Mouse (Mus musculus) left cerebral cortex, adult 9 months (tissue): Measurements from ENCODE around the gene Tcf20.

Source experiments
- DNase-seq, 2 experiments: peaks; one replicate each; pipeline ENCODE4 v3.0.0; 2022; ENCODE audit warnings: low spot score in 2 of 2

Tcf20 gene

DNA sequence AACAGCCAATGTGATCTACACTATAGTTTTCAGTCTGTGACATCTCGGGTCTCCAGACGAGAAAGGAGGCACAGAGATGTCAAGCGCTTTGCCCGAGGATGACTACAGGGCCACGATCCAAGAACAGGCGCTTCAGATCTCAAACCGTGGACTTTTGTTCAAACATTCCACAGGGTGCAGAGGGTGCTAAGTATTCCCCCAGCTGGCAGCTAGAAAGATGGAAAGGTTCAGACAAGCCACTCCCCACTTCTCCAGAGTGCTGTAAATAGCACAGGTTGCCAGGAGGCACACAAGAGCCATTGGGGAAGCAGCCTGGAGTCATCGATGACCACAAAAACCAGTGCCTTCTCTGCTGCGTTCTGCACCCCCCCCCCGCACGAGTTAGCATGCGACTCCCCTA is 28.5 kb downstream of the Tcf20 start:
- no peak for DNase-seq

DNA sequence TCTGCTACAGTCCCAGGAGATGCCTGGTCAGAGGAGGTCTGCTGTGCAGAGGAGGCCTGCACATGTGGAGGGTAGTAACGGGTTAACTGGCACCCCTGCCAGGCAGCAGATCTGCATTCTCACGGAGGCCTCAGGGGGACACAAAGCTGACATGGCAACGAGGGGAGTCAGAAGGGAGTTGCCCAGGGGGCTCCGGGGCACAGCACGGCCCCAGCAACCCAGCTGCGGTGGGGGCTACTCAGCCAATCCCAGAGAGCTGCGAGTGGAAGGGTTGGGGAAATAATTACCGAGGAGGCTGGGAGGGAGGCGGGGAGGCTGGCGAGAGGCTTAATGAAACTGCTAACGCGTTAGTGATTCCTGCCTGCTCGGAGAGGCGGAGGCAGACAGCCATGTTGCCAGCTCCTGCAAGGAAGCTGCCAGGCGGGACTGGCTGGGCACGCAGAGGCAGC is 29.4 kb downstream of the Tcf20 start:
- DNase-seq = peak in 1 of 2 experiments; percentile 65

DNA sequence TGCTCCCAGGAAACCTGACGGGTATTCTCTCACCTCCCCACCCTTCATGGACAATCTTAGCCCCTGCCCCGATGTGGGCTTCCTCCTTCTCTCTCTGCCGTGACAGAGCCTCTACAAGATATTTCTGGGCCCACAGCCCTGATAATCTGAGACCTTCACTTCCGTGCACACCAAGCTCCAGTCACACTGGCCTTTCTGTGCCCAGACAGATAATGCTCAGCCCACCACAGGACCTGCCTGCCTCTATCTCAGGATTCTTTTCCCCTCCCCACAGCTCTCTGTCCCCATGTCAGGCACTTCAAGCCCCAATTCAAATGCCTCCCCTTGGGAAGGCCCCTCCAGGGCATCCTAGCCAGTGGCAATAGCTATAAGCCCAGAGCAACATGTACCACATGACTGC is 31.0 kb downstream of the Tcf20 start:
- no peak for DNase-seq

DNA sequence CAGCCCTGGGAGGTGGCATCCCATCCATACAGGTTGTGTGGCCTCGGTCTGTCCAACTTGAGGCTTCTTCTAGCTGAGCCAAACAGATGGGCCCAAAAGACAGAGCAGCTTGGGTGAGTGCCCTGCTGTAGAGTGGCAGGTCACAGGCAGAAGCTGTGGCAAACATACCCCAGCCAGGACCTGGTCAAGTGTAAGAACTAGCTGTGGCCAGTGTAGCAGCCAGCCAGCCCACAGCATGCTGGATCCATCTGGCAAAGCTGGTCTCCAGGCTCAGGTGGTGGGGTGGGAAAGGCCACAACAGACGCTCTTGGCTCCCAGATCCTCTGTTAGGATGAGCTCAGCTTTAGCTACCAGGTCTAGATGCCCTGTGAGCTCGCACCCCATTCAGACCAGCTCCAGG is 31.4 kb downstream of the Tcf20 start:
- no peak for DNase-seq

DNA sequence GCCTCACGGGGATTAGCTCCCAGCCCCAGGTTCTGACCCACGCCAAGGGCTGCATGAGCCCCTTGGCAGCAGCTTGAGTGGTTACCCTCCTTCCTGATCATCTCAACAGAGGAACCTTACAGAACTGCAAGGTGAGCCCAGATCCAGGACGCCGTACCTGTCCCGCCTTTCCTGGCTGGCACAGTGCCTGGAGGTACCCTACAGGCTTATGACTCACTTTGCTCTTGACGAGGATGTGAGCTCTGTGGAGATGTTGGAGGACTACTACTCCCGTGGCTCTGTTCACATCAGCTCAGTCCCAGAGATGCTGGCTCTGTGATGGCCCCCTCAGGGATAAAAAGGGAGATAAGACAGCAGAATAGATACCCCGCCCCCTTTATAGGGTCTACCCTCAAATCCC is 32.4 kb downstream of the Tcf20 start:
- DNase-seq = no peak

DNA sequence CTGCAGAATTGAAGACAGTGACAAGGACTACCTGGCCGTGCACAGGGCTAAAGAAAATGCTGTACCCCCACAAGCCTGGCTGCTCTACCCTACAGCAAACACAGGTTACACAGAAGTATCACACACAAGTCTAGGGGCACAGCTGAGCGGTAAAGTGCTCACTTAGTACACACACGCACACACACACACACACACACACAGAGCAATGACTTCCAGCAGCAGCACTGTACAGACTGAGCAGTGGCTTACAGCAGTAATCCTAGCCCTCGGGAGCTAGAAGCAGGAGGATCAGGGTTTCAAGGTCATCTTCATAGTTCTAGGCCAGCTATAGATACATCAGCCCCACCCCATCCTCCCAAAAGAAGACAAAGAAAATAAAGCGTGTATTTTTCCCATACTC is 33.6 kb downstream of the Tcf20 start:
- DNase-seq = no peak

DNA sequence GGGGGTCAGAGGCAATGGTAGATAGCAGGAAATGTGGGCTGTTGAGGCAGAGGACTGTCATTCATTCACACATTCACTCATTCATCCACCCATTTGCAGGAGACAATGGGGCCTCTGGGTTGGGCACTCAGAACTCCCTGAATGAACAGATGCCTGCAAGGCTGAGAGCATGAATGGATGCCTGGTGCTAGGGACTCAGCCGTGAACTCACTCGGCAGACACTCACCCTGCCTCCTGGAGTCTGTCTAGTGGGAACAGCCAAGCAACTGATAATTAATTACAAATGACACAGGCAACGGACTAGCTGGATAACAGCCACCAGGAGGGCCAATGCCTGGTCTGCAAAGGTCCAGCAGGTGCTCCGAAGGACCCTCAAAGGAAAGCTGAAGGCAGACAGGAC is 34.6 kb downstream of the Tcf20 start:
- DNase-seq = no peak

DNA sequence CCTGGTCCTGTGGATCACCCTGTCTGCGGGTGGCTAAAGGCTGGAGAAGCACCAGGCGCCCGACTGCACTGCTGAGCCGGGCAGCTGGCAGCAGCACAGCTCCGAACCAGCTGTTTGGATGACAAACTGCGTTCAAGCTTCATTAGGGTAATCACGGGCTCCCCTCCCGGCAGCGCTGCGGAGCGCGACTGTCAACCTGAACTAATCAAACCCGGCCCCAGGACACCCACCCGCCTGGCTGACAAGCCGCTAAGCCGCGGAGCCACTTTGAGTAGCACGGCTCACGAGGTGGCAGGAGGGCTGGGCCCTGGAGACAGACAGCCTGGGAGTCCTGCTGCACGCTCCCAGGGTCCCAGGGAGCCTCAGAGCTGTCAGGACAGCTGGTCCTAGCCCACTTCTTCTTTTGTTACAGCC is 35.4 kb downstream of the Tcf20 start:
- DNase-seq = no peak

DNA sequence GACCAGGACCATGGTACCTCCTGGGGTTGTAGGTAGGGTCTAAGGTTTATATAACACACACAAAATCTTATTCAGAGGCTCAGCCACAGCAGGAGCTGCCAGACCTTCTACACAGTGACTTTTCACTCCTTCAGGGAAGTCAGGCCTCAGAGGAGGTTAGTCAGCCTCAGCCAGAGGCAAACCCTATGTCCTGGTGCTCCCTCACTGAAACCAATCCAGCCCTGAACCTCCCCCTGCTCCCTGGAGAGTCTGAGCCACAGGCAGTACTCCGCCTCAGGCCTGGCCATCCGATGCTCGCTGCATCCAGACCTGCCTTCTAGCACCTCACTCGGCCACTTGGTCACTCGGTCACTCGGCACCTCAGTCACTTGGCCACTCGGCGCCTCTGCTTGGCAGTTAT is 37.4 kb downstream of the Tcf20 start:
- DNase-seq = no peak

DNA sequence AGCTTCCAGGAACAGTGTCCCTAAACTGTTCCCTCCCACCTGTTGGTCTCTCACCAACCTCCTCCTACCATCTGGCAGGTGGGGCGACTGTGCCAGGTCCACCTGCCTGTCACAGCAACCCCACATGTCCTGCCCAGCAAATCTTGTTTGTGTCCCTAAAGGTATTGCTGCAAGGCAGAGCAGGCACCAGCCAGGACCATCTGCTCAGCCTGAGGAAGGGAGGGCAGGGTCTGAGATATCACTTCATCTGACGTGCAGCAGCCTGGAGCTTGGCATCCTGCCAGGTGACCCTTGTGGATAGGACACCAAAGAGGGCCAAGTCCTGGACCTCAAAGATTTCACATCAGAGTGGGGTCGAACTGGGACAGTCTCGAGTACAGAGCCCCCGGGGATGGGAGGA is 40.2 kb downstream of the Tcf20 start:
- DNase-seq = no peak

DNA sequence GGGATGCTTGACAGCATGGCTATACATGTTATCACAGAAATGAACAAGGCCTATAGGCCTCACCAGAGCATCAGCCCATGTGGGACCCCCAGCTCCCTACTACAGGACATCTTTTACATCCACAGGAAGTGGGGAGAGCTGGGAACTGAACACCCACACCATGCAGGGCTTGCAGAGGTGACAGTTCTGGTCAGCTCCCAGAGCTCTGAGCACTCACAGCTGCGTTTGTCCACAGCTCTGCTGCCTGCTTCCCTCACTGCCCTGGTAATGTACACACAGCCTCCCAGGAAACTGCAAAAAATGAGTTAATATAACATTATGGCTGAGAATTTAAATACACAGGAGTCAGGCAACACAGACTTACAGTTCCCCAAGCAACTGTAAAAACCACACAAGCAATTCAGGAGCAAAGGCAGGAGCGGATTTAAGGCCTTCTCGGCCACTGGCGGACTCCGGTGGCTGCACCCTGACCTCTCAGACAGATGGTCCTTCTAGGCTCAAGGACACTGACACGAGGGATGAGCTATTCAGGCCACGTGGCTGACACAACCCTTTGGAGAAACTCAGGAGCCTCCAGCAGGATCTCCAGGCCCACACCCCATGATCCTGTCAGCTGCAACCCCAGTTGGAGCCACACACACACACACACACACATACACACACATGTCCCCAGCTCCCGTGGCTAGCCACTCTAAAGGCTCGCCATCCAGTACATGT is 43.0 kb downstream of the Tcf20 start:
- DNase-seq = no peak

DNA sequence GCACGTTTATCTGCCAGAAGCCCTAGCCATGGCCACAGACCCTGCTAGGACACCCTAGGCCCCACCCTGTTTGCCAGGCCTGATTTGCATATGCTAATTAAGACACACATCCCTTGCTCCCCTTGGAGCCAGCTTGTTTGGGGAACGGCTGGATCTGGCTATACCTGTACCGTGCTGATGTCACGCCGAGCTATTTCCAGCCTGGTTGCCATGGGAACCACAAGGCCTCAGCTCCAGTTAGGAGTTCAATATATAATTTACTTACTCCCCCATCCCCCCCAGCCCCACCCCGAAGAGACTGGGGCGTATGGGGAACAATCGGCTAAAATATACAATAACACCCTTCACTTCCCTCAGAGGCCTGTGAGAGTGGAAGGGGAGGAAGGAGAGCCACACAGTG is 45.9 kb downstream of the Tcf20 start:
- peak; percentile 80 to 84 for DNase-seq

DNA sequence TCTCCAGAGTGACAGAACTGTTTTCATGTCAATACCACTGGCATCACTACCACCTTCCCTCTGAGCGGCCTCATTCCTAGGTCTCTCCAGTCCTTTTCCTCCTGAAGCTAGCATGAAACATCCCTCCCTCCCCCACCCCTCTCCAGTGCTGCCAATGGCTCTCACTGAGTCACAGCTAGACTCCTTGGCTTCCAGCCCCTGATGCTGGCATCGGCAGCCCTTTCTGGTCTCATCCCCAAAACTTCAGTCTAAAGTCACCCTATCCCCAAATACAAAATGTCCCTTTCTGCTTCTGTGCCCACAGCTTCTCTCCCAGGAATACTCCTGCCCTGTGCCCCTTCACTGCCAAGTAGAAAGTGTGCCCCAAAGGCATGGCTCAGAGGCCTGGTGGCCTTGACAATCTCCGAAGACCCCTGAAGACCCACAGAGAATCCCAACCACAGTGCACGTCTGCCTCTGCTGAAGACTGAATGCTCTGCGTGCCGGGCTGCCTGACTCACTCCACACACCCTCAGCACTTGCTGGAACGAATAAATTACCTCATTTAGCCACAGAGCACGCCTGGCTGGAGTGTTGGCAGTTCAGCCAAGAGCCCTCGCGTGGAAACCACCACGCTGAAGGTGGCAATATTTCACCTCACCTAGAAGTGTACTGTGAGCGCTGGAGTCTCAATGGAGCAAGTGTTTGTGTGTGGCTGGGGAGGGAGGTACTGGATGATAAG is 47.0 kb downstream of the Tcf20 start:
- peak in 1 of 2 experiments; percentile 56 for DNase-seq

DNA sequence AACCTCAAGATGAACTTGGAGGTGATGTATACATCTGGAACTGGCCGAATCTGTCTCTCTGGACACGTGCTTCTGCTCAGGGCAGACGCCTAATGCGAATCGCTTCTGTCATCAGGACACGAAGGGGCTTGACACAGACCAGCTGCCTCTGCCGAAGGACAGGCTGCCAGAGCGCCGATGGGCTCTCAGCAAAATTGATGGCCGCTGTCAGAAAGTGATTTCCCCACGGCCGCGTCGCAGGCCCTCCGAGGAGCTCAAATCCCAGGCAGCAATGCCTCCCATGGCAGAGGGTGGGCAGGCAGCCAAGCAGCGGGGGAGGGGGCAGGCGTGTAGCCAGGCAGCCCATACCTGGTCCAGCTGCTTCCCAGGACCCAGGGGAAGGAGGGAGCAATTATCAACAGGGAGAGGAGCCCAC is 49.5 kb downstream of the Tcf20 start:
- DNase-seq = peak in 1 of 2 experiments; percentile 56

DNA sequence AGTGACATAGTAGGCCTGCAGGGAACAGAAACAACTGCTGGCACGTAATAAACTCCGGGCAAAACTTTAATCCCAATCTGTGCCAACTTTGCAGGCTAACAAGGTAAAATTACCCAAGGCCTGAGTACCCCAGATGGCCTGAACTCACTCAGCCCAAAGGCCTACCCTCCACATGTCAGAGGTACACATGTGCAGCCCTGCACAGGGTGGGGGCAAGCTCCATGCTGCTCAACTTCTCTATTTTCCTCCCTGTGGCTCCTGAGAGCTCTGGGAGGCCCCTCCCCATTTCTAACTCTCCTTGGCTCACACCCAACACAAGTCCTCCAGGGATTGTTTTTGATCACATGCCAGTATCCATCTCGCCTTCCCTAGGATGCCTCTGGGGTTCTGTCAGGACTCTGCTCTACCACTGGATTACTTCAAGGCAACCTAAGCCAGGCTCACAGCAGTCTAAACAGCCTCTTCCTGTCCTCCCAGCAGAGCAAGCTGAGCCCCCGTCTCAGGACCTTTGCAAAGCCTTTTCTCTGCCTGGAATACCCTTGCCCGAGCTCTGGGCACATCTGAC is 50.2 kb downstream of the Tcf20 start:
- no peak for DNase-seq

DNA sequence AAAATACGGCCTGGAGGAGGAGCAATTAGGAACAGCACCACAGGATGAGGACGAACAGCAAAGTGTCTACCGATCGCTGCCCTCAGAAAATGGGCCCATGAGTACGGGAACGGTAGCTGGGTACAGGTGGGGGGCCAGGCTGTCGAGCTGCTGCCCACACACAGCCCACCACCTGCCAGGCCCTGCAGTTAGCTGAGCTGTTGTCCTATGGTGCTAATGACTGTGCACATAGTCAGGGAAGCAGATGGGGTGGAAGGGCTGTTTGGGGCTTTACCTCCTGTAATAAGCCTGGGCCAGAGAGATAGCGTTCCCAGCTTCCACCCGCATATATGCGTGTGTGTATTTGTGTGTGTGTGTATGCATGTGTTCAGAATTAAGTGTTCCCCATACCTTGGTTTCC is 52.7 kb downstream of the Tcf20 start:
- DNase-seq = no peak

DNA sequence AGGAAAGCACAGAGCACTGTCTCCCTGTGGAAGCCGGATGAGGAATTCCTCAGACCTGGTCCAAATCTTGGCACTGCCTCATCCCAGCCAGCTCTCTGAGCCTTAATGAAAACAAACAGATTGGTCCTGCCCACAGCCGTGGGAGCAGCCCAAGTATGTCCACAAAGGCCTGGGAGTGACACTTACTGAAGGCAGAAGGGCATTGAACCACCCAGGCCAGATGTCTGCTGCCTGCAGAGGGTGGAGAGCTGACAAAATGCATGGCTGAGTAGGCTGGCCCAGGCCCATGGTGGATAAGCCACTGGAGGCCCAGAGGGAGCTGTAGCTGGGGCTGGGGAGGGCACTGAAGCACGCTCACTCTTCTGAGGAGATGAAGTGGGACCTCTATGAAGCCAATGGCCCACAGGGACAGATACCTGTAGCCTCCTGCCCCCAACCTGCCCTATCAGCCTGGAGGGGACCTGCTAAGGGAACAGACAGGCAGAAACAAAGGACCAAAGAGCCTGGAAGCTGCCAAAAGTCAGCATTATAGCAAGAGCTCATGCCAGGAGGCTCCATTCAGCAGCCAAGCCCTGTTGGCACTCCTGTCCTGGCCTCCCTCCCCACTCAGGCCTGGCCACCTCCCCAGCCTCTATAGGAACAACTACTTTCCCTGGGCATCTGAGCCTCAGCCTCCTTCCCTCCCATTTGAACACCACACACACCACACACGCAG is 54.6 kb downstream of the Tcf20 start:
- no peak for DNase-seq

DNA sequence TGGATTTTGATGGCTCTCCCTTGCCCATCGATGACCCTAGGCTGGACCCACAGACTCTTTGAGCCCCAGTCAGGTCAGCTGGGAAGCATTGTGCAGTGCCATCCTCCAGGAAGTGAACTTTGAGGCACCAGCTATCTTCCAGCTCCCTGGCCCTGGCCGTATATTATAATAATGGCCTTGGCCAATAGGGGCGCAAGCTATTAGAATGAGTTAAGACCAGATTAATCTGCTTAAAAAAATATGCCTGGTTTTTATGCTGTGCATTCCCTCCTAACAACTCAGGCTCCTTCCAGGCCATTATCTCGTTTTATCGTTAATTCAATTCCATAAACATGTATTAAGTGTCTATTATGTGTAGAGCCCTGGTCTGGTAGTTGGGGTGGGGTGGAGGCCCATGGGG is 56.2 kb downstream of the Tcf20 start:
- DNase-seq = no peak

DNA sequence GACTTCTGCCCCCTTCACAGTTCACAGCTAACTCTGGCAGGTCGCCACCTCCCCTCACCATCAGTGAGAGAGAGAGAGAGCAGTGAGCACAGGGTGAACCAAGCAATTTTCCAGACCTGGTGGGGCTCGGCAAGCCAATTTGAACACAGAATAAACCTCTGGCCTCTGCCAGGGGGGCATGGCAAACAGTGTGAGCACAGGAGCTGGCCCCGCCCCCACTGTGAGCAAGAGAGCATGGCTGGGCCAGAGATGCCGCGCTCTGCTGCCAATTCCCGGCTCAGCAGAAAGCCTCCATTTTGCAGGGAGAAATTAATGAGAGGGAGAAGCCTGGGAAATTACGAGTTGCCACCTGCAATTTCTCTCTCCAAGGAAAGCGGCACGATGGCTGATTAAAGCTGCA is 58.1 kb downstream of the Tcf20 start:
- DNase-seq = no peak

DNA sequence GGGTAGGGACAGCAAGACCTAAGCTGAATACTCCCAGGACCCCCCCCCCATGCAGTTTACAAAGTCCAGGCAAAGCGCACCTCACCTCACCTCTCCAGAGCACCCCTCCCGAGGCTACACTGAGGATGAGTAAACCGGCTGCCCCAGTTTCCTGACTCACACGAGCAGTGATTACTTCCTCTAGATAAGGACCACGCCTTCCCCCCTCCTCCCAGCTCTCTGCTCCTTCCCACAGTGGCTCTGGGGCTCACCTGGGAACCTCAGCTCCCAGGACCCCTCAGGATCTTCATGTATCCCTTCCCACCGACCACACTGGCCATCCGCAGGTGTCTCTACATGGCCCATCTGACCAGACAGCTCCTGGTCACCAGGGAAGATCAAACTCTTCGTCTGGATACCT is 58.8 kb downstream of the Tcf20 start:
- DNase-seq = no peak

DNA sequence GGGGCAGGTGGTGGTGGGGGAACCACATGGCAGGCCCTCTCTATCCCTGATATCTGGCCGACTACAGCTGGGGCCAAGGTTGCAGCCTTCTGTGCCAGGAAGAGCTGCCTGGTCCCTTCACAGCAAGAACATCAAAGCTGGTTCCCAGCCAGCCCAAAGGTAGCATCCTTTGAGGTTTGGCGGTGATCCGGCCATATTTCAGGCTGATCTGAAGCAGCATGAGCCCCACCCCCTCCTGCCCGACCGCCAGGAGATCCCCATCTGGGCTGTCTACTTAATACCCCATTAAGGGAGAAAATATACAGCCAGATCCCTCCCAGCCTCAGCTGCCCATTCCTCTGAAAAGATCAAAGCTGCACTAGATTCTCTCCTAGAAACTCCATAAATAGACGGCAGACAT is 59.6 kb downstream of the Tcf20 start:
- no peak for DNase-seq

DNA sequence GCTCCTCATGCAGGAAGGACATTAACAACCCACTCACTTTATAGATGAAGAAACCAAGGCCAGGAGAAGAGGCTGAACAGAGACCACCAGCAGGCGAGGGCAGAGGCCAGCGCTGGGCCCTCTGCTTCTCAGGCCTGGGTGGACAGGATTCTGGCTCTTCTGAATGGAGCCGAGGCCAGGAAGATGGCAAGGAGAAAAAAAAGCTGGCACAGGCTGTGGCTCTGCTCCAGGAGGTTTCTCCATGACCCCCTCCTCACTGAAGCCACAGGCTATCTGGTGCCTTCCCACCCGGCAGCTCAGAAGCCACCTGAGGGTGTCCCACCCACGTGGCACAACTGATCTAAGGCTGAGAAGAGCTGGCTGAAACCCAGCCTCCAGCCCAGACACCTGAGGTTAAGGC is 60.6 kb downstream of the Tcf20 start:
- no peak for DNase-seq
